Mouse (Mus musculus) ES-Bruce4 (cell line): ENCODE data around the gene Lrrc25. TPM values are rescaled to one million over a fixed set of nuclear protein-coding genes. Genes with fewer than 3 reads are reported as not detected.

ENCODE experiments used
- H3K27ac ChIP-seq: 2 replicates; pipeline ENCODE4 v1.5.1; 2012; ENCODE audit warnings: low read length, inconsistent platforms; ENCODE audit not compliant: insufficient read depth
- H3K27me3 ChIP-seq: 2 replicates; pipeline ENCODE4 v1.6.1; 2012; ENCODE audit warnings: mild to moderate bottlenecking, low read length, inconsistent platforms; ENCODE audit not compliant: control insufficient read depth, poor library complexity, insufficient read depth, severe bottlenecking
- H3K36me3 ChIP-seq: 2 replicates; pipeline ENCODE4 v1.6.1; 2012; ENCODE audit warnings: inconsistent platforms, mild to moderate bottlenecking, low read length, moderate library complexity; ENCODE audit not compliant: control insufficient read depth, poor library complexity, insufficient read depth, severe bottlenecking
- H3K4me1 ChIP-seq: one replicate; pipeline ENCODE4 v1.8.1; 2011; ENCODE audit warnings: low read length; ENCODE audit not compliant: control insufficient read depth, insufficient read depth
- H3K4me3 ChIP-seq: 2 replicates; pipeline ENCODE4 v1.5.1; 2011; ENCODE audit warnings: low read depth, mild to moderate bottlenecking, low read length
- H3K9ac ChIP-seq: 2 replicates; pipeline ENCODE4 v1.6.1; 2012; ENCODE audit warnings: low read depth, mild to moderate bottlenecking, inconsistent platforms; ENCODE audit not compliant: poor library complexity, severe bottlenecking
- H3K9me3 ChIP-seq: replicated peaks from 2 replicates; pipeline ENCODE4 v1.6.1; 2012; ENCODE audit warnings: mild to moderate bottlenecking, low read length, inconsistent platforms; ENCODE audit not compliant: control insufficient read depth, poor library complexity, insufficient read depth, severe bottlenecking
- CTCF ChIP-seq: IDR thresholded peaks from one replicate; pipeline ENCODE4 v1.8.1; 2011; ENCODE audit warnings: low read depth, low read length
- EP300 ChIP-seq: IDR thresholded peaks from 2 replicates; pipeline ENCODE4 v1.6.1; 2011; ENCODE audit warnings: low read depth, low read length; ENCODE audit not compliant: insufficient read depth
- POLR2A ChIP-seq: IDR thresholded peaks from one replicate; pipeline ENCODE4 v1.8.1; 2011; ENCODE audit warnings: low read length; ENCODE audit not compliant: insufficient read depth
- polyA plus RNA-seq: library from polyadenylated mRNA; stranded (reverse); fragments of >200 nt; gene quantifications from 2 replicates; pipeline ENCODE4 v1.2.4, GENCODE M21; 2011; ENCODE audit warnings: low read depth; ENCODE audit not compliant: missing spikeins, insufficient read depth, insufficient read length

The Lrrc25 gene
- polyA plus RNA-seq, 1 experiment: not detected

DNA sequence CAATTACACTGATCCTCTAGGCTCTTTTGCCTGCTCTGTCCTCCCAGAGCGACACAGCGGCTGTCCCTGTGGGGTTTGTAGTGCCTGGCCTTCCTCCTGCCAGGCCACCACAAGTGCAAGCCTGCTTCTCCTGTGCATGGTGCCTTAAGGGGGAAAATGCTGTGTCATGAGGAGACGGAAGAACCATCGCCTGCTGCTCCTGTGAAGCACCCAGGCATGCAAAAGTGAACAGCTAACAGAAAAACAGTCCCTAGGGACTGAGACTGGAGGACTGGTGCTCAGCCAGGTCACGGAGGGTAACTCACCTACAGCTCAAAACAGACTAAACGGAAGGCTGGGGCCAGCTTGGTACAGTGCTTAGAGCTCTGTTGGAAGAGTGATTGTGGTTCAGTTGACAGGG, 19.6 kb downstream of the Lrrc25 start:
- no peak overlapping the region for H3K4me3 ChIP-seq

DNA sequence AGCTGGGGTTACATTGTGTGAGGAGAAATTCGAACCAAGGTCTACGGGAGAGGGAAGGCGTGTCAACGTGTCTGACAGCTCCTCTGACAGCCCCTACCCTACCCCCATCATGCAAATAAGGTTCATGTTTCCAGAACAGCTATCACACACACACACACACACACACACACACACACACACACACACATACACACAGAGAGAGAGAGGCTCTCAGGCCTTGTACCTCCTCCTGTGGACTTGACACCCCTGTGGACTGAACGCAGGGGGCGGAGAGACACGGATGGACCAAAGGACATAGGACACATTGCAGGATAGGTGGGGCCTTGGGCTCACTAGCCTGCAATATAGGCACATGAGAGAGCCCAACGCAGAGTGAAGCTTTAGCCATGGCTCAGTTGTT, 20.9 kb downstream of the Lrrc25 start:
- no peaks in the 10 kb centered on the region for H3K27me3 ChIP-seq
- no peak overlapping the region for H3K4me3 ChIP-seq
- no peaks in the 10 kb centered on the region for H3K9me3 ChIP-seq
- H3K9ac ChIP-seq: no peak overlapping the region
- H3K27ac ChIP-seq: peak overlapping the region; percentile 76; the same call in 1 of the 2 replicates
- peaks cover 11% of the 10 kb centered on the region for H3K4me1 ChIP-seq
- TF ChIP-seq CTCF (no peak), POLR2A (no peak), EP300 (no peak)
- H3K36me3 ChIP-seq: no peaks in the 10 kb centered on the region

More for the DNA sequence above, 19.6 kb downstream of the Lrrc25 start:
- TF ChIP-seq CTCF (no peak), EP300 (no peak), POLR2A (no peak)
- no peaks in the 10 kb centered on the region for H3K36me3 ChIP-seq
- no peaks in the 10 kb centered on the region for H3K27me3 ChIP-seq
- no peak overlapping the region for H3K9ac ChIP-seq
- peaks cover 11% of the 10 kb centered on the region for H3K4me1 ChIP-seq
- no peaks in the 10 kb centered on the region for H3K9me3 ChIP-seq
- no peak overlapping the region for H3K27ac ChIP-seq

DNA sequence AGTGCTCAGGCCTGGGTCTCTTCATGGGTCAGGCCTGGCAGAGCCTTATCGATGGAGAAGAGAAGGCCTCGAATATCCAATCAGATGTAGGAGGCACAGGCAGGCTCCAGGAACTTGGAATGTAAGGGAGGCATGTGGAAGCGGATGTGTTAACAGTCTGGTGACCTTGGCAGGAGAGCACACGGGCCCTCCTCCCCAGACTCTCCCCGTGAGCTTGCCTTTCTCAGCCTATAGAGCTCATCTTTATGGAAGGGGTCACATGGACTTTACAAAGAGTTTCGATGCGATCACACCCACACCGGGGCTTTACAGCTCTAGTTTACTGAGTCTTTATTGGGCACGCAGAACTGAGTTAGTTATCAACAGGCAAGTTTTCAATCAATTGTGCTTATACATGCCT, 22.8 kb downstream of the Lrrc25 start:
- TF ChIP-seq POLR2A (no peak), EP300 (0 out of 2 replicates have a peak, but pooled peaks have one; percentile 19)
- Histone ChIP-seq H3K9me3 (no peaks in the 10 kb centered on the region), H3K27me3 (no peaks in the 10 kb centered on the region), H3K9ac (no peak overlapping the region), H3K4me1 (peaks cover 8% of the 10 kb centered on the region), H3K4me3 (no peak overlapping the region), H3K27ac (peak overlapping the region; percentile 76), H3K36me3 (no peaks in the 10 kb centered on the region)

DNA sequence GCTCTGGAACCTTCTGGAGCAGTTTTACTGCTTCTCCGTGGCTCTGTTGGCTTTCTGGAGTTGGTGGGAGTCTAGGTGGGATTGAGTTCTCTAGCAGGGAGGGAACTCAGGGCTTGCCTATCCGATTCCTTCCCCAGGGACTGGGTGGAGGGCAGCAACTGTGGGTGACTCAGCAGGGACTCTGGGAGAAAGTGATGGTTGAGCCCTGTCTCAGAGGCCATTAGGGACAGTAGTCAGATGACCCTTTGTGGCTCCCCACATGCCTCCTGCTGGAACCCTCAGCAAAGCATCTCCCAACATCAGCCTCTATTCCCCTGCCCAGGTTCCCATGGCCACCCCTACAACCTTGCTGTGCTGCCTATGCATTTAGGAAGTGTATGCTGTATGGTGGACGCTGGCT, 27.1 kb downstream of the Lrrc25 start:
- Histone ChIP-seq H3K4me1 (peaks cover 22% of the 10 kb centered on the region), H3K27me3 (no peaks in the 10 kb centered on the region), H3K27ac (no peak overlapping the region), H3K9me3 (no peaks in the 10 kb centered on the region), H3K36me3 (no peaks in the 10 kb centered on the region), H3K4me3 (no peak overlapping the region), H3K9ac (no peak overlapping the region)
- TF ChIP-seq POLR2A (no peak), EP300 (no peak), CTCF (no peak)

DNA sequence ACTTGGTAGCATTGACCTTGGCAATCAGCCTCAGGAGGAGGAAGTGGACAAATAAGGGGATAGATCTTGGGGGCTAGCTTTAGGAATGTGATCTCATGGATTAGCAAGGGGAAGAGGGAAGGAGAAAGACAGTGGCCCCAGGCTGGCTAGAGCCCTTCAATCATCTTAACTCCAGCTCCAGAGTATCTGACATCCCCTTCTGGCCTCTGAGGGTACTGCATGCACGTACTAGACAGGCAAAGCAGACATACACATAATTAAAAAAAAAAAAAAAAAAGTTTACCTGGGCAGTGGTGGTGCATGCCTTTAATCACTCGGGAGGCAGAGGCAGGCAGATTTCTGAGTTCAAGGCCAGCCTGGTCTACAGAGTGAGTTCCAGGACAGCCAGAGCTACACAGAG, 28.1 kb downstream of the Lrrc25 start:
- peaks cover 24% of the 10 kb centered on the region for H3K4me1 ChIP-seq
- no peak overlapping the region for H3K27ac ChIP-seq
- H3K9me3 ChIP-seq: no peaks in the 10 kb centered on the region
- no peak overlapping the region for H3K9ac ChIP-seq
- H3K36me3 ChIP-seq: no peaks in the 10 kb centered on the region
- H3K27me3 ChIP-seq: no peaks in the 10 kb centered on the region
- H3K4me3 ChIP-seq: no peak overlapping the region
- no peak for TF ChIP-seq EP300
- TF ChIP-seq CTCF: no peak
- TF ChIP-seq POLR2A: no peak

DNA sequence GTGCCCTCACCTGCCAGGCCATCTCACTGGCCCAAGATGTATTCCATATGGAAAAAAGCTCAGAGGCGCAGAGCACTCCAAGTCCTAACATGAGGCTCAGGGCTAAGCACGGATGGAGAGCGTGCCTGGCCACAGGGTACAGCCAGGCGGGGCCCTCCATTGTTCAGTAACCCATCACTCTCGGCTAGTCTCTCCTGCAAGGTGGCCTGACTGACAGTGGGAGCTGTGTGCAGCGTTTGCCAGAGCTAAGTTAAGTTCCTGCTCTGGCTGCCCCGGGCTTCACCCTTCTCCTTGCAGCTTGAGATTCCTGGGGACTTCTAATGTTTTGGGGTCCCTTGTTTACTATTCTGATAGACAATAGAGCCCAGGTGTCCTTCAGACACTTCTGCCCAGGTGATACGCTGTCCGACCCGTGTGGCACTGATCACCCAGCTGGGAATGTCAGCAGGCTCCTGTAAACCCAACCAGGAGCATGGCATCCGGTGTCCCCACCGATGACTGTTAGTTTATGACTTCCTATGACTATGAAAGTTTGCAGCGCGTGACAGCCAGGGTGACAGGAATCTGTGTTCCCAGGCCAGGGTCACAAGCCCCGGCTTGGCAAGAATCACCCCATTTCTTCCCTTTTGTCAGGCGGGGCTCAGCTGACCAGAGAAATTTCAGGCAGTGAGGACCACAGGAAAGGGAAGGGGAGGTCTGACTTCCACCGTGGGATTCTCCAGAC, 29.7 kb downstream of the Lrrc25 start:
- Histone ChIP-seq H3K4me1 (peaks cover 25% of the 10 kb centered on the region), H3K9me3 (no peaks in the 10 kb centered on the region), H3K4me3 (no peak overlapping the region), H3K27ac (peak overlapping the region; percentile 73), H3K27me3 (no peaks in the 10 kb centered on the region), H3K36me3 (peaks cover 8% of the 10 kb centered on the region; the same call in 1 of the 2 replicates), H3K9ac (peak overlapping the region; percentile 50)
- TF ChIP-seq POLR2A: no peak
- no peak for TF ChIP-seq EP300
- no peak for TF ChIP-seq CTCF
